9 mouse cellular contexts compared by ENCODE assay signal in the genomic region with DNA sequence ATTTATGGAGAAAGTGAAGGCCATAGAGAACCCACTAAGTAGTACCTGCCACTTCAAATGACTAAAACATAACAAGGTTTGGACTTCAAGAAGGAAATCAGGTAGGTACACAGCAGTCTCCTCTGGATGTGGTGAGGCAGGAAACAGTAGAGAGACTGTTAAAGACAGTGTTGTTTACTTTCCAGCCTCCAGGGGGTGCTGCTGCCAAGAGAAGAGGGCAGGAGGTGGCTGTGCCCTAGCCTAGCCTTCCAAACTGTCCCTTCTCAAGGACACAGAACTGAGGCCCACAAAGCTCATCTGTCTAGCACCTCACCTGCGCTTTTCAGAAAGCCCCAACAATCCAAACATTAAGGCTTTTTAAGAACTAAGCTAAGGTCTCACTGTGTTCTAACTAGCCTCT.
DNase-seq lines count a peak whose midpoint lies in the region; ATAC-seq lines count a peak whose summit lies in the region.
"Had no signal": no experiment of that assay in that cellular context is flagged by ENCODE, and none has a peak within 500 bp of the region (broad histone marks: within the 10 kb centered on the region; RNA-seq: fewer than 3 reads in every experiment).

No protein-coding gene starts in this region.

- WGBS in kidney, embryonic 15.5 days = 45% methylated on average over 1 of the region's 1 CpGs
- 32% methylated on average over 1 of the region's 1 CpGs for WGBS in embryonic facial prominence, embryonic 11.5 days
- 42% methylated on average over 1 of the region's 1 CpGs for WGBS in limb, embryonic 10.5 days
- 33% methylated on average over 1 of the region's 1 CpGs for WGBS in neural tube, embryonic 11.5 days

- H3K9me3 ChIP-seq in kidney, embryonic 15.5 days (replicated peaks) = no peaks in the 10 kb centered on the region
- H3K9me3 ChIP-seq in embryonic facial prominence, embryonic 11.5 days (replicated peaks; ENCODE audit: control insufficient read depth, low read length) = no peaks in the 10 kb centered on the region
- no peaks in the 10 kb centered on the region for H3K9me3 ChIP-seq in limb, embryonic 10.5 days (replicated peaks)
- no peaks in the 10 kb centered on the region for H3K9me3 ChIP-seq in neural tube, embryonic 11.5 days (ENCODE audit: control insufficient read depth, low read length)

- H3K4me3 ChIP-seq in kidney, embryonic 15.5 days (replicated peaks) = no peak overlapping the region
- no peak overlapping the region for H3K4me3 ChIP-seq in embryonic facial prominence, embryonic 11.5 days (ENCODE audit: low read depth, low read length)
- no peak overlapping the region for H3K4me3 ChIP-seq in limb, embryonic 10.5 days
- H3K4me3 ChIP-seq in neural tube, embryonic 11.5 days (ENCODE audit: low read depth, low read length) = no peak overlapping the region
- H3K4me3 ChIP-seq: megakaryocyte, embryonic 14.5 days had no signal

- no peaks in the 10 kb centered on the region for H3K4me1 ChIP-seq in kidney, embryonic 15.5 days
- no peaks in the 10 kb centered on the region for H3K4me1 ChIP-seq in embryonic facial prominence, embryonic 11.5 days (ENCODE audit: control insufficient read depth, insufficient read depth, low read length)
- H3K4me1 ChIP-seq in limb, embryonic 10.5 days = peaks cover 9% of the 10 kb centered on the region; the same call in 1 of the 2 replicates
- no peaks in the 10 kb centered on the region for H3K4me1 ChIP-seq in neural tube, embryonic 11.5 days (ENCODE audit: control insufficient read depth, insufficient read depth, low read length)

- H3K27me3 ChIP-seq in kidney, embryonic 15.5 days = no peaks in the 10 kb centered on the region
- H3K27me3 ChIP-seq in embryonic facial prominence, embryonic 11.5 days (ENCODE audit: control insufficient read depth, insufficient read depth, low read length) = no peaks in the 10 kb centered on the region
- H3K27me3 ChIP-seq in limb, embryonic 10.5 days (ENCODE audit: low read depth, poor library complexity, severe bottlenecking) = no peaks in the 10 kb centered on the region
- H3K27me3 ChIP-seq in neural tube, embryonic 11.5 days (ENCODE audit: control insufficient read depth, insufficient read depth, low read length) = no peaks in the 10 kb centered on the region

- no peak for ATAC-seq in kidney, embryonic 15.5 days (replicated peaks; ENCODE audit: low FRiP score)
- no peak for ATAC-seq in embryonic facial prominence, embryonic 11.5 days (replicated peaks; ENCODE audit: insufficient number of reproducible peaks, low FRiP score, low TSS enrichment, low read depth)
- peak; percentile 76 to 78; a peak in 3 of 4 replicates for ATAC-seq in hematopoietic stem cell, adult 5-6 weeks (replicated peaks in 1 of 2; ENCODE audit: insufficient read depth in 1 of 2, low FRiP score in 2 of 2, low TSS enrichment in 1 of 2, low read depth in 1 of 2, poor library complexity in 2 of 2, severe bottlenecking in 2 of 2)
- ATAC-seq in neural tube, embryonic 11.5 days (ENCODE audit: insufficient read depth, low FRiP score, low TSS enrichment) = no peak

- H3K9ac ChIP-seq in kidney, embryonic 15.5 days = no peak overlapping the region
- no peak overlapping the region for H3K9ac ChIP-seq in embryonic facial prominence, embryonic 11.5 days (replicated peaks; ENCODE audit: low read length)
- no peak overlapping the region for H3K9ac ChIP-seq in neural tube, embryonic 11.5 days (ENCODE audit: low read length)

- no peaks in the 10 kb centered on the region for H3K36me3 ChIP-seq in kidney, embryonic 15.5 days
- H3K36me3 ChIP-seq in embryonic facial prominence, embryonic 11.5 days (replicated peaks; ENCODE audit: control insufficient read depth, insufficient read depth, low read depth, low read length) = no peaks in the 10 kb centered on the region
- peaks cover 18% of the 10 kb centered on the region for H3K36me3 ChIP-seq in limb, embryonic 10.5 days
- H3K36me3 ChIP-seq in neural tube, embryonic 11.5 days (ENCODE audit: control insufficient read depth, insufficient read depth, low read length) = no peaks in the 10 kb centered on the region

- peak; percentile 33 for DNase-seq in kidney, adult 11 months
- DNase-seq in adrenal gland, postnatal 10 days = peak; percentile 89
- peak; percentile 71 for DNase-seq in embryonic facial prominence, embryonic 11.5 days (ENCODE audit: low spot score)
- peak; percentile 69 for DNase-seq in limb, embryonic 10.5 days (ENCODE audit: low spot score)
- peak; percentile 59 for DNase-seq in neural tube, embryonic 11.5 days (ENCODE audit: low spot score)
- peak; percentile 71 for DNase-seq in thymus, postnatal 25 days

- H3K4me2 ChIP-seq in kidney, embryonic 15.5 days = no peak overlapping the region
- H3K4me2 ChIP-seq in embryonic facial prominence, embryonic 11.5 days (ENCODE audit: low read depth, low read length) = no peak overlapping the region
- no peak overlapping the region for H3K4me2 ChIP-seq in neural tube, embryonic 11.5 days (ENCODE audit: low read depth)

- H3K27ac ChIP-seq in kidney, embryonic 15.5 days = no peak overlapping the region
- H3K27ac ChIP-seq in embryonic facial prominence, embryonic 11.5 days (replicated peaks; ENCODE audit: low read depth, low read length) = no peak overlapping the region
- no peak overlapping the region for H3K27ac ChIP-seq in limb, embryonic 10.5 days
- no peak overlapping the region for H3K27ac ChIP-seq in neural tube, embryonic 11.5 days (ENCODE audit: low read depth, low read length)

Comparison
In these comparisons a context has a peak if more than half of its experiments do, and no peak if none do; other contexts are left out.
1. DNase-seq: peak in every context shown above with its lines; median percentile 89 in adrenal gland, postnatal 10 days; 71 in embryonic facial prominence, embryonic 11.5 days; 71 in thymus, postnatal 25 days; 69 in limb, embryonic 10.5 days; 59 in neural tube, embryonic 11.5 days; 33 in kidney, adult 11 months.
2. ATAC-seq: peak in hematopoietic stem cell, adult 5-6 weeks (2 of 2); none in kidney, embryonic 15.5 days (single experiment), embryonic facial prominence, embryonic 11.5 days (single experiment) and neural tube, embryonic 11.5 days (single experiment).